Mouse (Mus musculus): ENCODE measurements at regions not wholly inside any gene's neighbourhood (a gene's known extent, or its start where the extent isn't known, plus 50 kb on each side); places are given as distances from the start of the nearest gene placed in this dataset.

GRCm38 (mm10) chr16:78238052-78238701, 63.1 kb upstream of the Cxadr start:
- TF ChIP-seq POLR2A (IDR thresholded peaks at IDR 0.05; ENCODE audit: extremely low read depth, insufficient read depth, low read length) (no peak), CTCF (IDR thresholded peaks at IDR 0.05; ENCODE audit: low read depth, low read length) (no peak)
